Mouse (Mus musculus): Measurements from ENCODE around the gene Adprhl2. TPM values are rescaled to one million over a fixed set of nuclear protein-coding genes. Genes with fewer than 3 reads are reported as not detected.
A peak's percentile ranks its signal among the peaks of the same experiment; 100 is the strongest.

Adprhl2 gene
- 10 to 100 TPM; 13.4 to 13.6 TPM for total RNA-seq (2021)
- long read RNA-seq, experiment 1, transcript Adprhl2-201 (6 exons, 1,672 nt) = major isoform, 36 of 40 reads
- long read RNA-seq, experiment 1, partial matches to known transcripts = 0 of 40 reads
- long read RNA-seq, experiment 1, other reads (novel, unspliced or antisense) = 2 of 40 reads
- long read RNA-seq, experiment 2, transcript Adprhl2-201 (6 exons, 1,672 nt) = major isoform, 25 of 28 reads
- long read RNA-seq, experiment 2, partial matches to known transcripts = 1 of 28 reads
- long read RNA-seq, experiment 2, other reads (novel, unspliced or antisense) = 1 of 28 reads

DNA sequence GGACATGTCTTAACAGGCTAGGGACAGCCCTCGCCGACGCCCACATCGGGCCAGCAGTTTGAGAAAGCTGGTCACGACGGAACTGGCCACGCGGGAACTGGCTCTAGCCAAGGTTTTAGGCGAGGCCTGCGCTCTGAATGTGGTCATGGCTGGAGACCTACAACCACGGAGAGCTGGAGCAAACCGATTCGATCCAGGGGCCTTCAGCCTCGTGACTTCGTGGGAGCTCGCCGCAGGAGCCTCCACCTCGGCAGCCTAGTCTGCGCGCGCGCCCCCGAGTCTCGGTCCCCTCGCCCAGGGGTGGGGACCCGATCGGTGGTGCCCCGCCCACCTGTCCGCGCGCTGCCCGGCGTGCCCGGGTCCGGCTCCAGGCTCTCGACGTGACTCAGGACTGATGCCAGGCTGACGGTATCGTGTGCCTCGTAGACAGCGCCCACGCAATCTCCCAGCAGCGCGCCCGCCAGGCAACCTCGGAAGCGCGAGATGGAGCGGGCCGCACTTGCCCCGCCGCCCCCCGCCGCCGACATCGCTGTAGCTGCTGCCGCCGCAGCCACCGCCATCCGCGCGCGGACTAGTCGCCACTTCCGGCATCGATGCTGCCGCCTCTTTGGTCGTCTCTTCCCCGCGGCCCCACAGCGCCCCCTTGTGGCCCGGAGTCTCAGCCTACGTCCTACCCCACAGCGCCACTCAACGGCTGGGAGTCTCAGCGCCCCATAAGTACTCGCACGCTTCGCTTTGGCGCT lies at the start of gene Adprhl2:
Adprhl2 (minus strand) TSS at position 593 of the 743 bp plus-strand sequence.
- intact Hi-C loops (cut with DNase I) = no loop called here
- peak; percentile 99 to 100 for DNase-seq

DNA sequence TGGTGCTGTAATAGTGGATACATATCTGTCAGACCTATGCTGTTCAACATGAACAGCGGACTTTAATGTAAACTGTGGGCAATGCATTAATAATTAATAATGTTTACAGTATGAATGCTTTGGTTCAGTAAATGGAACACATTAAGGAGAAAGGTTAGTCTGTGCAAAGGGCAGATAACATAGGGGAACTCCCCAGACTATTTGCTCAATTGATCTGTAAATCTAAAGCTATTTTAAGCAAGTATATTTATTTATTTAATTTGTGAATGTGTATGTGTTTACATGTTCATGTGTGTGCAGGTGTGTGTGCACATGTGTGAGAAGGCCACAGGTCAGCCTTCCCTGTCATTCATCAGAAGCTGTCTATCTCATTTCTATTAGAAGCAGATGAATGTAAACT lies 38.6 kb upstream of the Adprhl2 start:
- intact Hi-C loops (cut with DNase I) = no loop called here
- DNase-seq = no peak

- DNase-seq = no peak
- intact Hi-C loops (cut with DNase I) = no loop called here
Measured at GRCm38 (mm10) chr4:126343451-126343850, 21.9 kb upstream of the Adprhl2 start.

GRCm38 (mm10) chr4:126339461-126339860 lies 18.0 kb upstream of the Adprhl2 start:
- intact Hi-C loops (cut with DNase I) = no loop called here
- no peak for DNase-seq

DNA sequence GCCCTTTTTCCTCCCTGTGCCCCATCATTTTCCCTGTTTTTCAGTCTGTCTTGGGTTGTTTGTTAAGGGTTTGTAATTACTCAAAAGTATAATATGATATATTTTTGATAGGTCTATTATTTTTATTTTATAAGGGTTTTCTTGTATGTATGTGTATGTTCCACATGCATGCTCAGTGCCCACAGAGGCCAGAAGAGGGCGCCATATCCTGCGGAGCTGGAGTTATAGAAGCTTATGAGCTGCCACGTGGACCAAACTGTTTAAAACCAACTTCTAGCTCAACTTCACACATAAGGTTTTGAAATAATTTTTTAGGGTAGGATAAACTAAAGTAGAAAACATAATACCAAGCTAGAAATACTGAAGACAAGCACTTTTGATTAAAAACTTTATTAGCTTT lies 10.9 kb upstream of the Adprhl2 start:
- DNase-seq = no peak
- intact Hi-C loops (cut with DNase I) = no loop called here

DNA sequence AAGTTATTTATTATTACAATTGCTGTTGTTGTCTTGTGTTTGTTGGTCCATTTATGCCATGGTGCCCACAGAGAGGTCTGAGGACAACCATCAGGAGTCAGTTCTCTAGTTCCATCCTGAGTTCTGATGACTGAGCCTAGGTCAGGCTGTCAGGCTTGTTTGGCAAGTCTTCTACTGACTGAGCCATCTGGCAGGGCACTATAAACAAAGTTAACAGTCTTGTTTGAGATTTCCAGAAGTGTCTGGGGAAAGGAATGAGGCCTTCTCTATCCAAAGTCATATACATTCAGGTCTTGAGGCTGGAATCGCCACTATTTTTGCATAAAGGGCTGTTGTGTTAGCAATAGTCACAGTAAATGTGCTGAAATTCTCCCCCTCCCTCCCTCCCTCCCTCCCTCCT lies 10.2 kb upstream of the Adprhl2 start:
- intact Hi-C loops (cut with DNase I) = no loop called here
- DNase-seq = no peak

- intact Hi-C loops (cut with DNase I) = no loop called here
- DNase-seq = no peak
Measured at GRCm38 (mm10) chr4:126330295-126330694, 8.8 kb upstream of the Adprhl2 start.

GRCm38 (mm10) chr4:126326036-126326435 lies 4.5 kb upstream of the Adprhl2 start:
- DNase-seq = no peak
- intact Hi-C loops (cut with DNase I) = no loop called here

DNA sequence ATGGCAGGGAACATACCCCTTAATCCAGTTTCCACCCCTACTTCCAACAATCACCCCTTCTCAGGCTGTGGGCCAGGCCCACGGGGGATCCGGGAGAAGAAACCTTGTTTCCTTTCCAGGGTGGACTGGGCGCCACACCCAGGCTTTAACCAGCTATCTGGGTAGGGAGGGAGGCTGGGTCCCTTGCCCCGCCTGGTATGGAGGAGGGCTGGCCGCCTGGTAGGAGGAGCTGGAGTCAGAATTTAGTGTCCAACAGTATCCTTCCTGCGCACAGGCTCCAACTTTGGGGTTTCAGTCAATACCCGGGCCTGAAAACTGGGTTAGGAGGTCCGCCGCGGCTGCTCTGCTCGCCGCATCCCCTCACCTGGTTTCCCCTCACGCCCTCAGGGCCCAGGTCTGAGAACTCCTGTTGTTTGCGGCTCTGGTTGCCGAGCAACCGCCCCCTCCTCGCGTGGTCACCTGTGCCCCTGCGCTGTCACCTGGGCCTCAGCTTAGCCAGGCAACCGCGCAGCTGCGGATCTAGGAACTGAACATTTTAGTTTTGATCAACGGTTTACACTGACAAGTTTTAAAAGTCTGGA lies 3.9 kb upstream of the Adprhl2 start, which contains the start of gene Tekt2:
Tekt2 (minus strand) TSS at position 408 of the 581 bp plus-strand sequence.
- intact Hi-C loops (cut with DNase I) = no loop called here
- DNase-seq = no peak

- no peak for DNase-seq
- intact Hi-C loops (cut with DNase I) = no loop called here
Measured at GRCm38 (mm10) chr4:126324861-126325260, 3.4 kb upstream of the Adprhl2 start.

GRCm38 (mm10) chr4:126322646-126323045 lies 1.1 kb upstream of the Adprhl2 start:
- intact Hi-C loops (cut with DNase I) = no loop called here

DNA sequence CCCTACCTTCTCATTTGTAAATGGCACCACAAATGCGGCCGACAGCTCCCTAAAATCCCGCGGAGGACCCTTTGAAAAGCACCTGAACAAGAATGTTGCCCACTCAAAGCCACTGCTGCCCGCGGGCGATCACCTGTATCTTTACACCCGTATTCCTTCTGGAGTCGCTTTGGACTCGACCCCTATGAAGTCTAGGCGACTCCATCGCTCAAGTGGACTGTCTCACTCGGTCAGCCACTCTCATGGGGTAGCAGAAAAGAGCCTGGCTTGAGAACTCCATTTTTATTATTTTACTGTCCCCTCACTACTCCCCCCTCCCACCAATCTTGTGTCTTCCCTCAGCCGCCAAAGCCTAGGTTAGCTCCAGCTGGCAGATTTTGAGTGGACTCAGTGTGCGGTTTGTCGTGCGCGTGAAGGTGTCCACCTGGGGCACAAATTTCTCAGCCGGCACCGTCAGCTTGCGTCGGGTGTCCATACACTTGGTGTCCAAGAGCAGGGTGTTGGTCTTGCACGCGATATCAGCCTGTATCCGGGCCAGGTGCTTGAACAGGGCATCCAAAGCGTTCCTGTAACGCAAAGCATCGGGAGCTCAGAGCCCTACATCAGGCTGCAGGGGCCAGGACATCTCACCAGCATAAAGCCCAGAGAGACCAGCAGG lies 480 bp upstream of the Adprhl2 start:
- intact Hi-C loops (cut with DNase I) = no loop called here
- no peak for DNase-seq

More at GRCm38 (mm10) chr4:126322646-126323045, 1.1 kb upstream of the Adprhl2 start:
- DNase-seq = no peak

GRCm38 (mm10) chr4:126319806-126320205 lies 1.7 kb downstream of the Adprhl2 start:
- intact Hi-C loops (cut with DNase I) = no loop called here
- no peak for DNase-seq

DNA sequence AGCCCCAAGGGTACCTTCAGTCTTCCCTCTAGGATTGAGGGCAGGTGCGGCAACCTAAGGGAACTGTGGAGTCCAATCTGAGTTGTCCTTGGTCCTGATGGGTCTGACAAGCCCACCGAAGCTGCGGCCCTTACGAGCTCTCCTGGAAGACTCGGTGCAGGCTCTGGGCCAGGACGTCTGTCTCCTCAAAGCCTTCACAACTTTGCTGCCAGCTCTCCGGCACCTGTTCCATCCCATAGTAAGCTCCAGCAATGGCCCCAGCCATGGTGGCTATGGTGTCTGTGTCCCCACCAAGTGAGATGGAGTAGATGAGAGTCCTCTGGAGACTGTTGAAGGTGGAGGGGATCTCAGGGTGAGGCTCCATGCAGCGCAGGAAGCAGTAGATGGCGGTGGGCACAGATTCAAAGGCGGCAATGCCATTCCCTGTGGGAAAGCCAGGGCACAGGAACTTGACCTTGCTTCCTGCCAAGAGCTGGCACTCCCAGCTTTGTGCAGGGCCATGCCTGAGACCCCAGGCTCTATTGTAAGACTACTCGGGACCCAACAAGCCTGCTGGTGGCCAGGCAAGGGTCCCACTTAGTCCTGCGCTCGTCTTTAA lies 5.0 kb downstream of the Adprhl2 start:
- intact Hi-C loops (cut with DNase I) = no loop called here
- no peak for DNase-seq

DNA sequence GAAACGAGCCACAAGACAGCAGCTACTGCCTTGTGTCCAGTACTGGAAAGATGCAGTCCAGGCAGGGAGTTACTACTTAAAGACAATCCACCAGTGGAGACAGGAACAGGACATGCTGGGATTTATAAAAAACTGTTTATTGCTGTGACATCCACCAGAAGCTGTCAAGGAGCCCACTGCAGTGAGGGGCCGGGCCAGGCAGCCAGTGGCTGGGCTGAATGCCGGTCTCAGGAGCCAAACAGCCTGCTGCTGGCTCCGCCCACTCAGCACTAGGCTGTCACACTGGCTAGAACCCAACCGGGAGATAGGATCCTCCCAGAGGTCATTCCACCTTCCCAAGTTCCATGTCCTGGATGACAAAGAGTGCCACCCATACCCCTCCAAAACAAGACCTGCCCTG lies 5.6 kb downstream of the Adprhl2 start:
- intact Hi-C loops (cut with DNase I) = no loop called here

DNA sequence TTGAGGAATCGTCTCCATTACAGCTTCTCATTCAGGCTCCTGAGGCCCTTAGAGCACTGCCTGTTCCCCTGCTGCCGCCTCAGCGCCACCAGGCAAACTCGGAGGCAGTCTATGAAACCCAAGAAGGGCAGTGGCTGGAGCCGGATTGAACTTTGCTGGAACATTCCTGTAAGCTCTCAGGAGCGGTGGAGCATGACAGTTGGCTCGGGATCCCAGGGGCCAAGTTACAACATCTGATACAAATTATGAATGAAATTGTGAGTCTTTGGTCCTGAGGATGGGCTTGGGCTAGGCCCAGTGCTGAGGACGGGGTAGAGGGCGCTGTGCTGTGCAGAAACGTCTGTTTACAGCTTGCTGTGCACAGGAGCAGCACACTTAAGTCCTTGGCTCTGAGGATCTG lies 7.1 kb downstream of the Adprhl2 start:
- no peak for DNase-seq
- intact Hi-C loops (cut with DNase I) = loop anchor here (5.0 kb wide), 2 partner anchors 137 to 227 kb away; no protein-coding TSS in a partner anchor

More for the DNA sequence above, 5.6 kb downstream of the Adprhl2 start:
- DNase-seq = peak; percentile 47 to 49

DNA sequence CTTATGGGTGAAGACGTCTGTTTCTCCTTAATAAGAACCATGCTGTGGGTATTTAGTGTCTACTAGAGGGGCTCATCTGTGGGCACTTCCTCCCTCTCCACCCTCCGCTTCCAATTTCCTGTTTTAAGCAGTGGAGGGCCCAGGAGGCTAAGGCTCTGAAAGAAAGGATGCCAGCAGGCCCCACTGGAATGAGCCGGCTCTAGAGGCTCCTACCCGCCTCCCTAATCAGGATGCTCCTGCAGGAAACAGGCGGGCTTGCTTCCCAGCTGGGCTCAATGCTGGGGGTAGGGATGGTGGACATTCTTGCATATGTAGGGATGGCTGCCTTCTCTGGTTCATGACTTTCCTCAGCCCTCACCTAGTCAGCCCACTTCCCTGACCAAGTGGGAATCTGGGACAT lies 8.3 kb downstream of the Adprhl2 start:
- intact Hi-C loops (cut with DNase I) = loop anchor here (5.0 kb wide), 2 partner anchors 136 to 226 kb away; no protein-coding TSS in a partner anchor

GRCm38 (mm10) chr4:126311566-126312200 lies 9.8 kb downstream of the Adprhl2 start:
- DNase-seq = no peak
- intact Hi-C loops (cut with DNase I) = loop anchor here (5.0 kb wide), 2 partner anchors 134 to 224 kb away; no protein-coding TSS in a partner anchor

More for the DNA sequence above, 8.3 kb downstream of the Adprhl2 start:
- no peak for DNase-seq

- intact Hi-C loops (cut with DNase I) = loop anchor here (5.0 kb wide), 2 partner anchors 133 to 223 kb away; no protein-coding TSS in a partner anchor
- DNase-seq = no peak
Measured at GRCm38 (mm10) chr4:126310344-126310743, 11.2 kb downstream of the Adprhl2 start.

DNA sequence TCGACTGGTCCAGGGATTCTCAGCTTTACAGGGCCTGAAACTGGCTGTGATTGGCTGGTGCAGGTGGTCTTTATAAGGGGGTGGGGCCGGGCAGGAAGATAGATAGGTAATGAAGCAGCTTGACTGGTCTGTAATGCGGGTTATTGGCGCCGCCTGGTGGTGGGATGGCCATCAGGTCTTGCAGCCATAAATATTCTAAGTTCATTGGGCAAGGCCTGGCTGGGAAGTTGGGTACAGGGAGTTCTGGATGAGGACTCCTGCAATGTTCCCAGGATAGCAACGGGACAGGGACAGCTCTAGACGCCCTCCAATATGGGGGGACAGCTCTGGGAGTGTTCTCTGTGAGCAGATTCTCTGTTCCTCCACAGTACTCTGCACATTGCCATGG lies 11.6 kb downstream of the Adprhl2 start:
- intact Hi-C loops (cut with DNase I) = loop anchor here (1.0 to 10.0 kb wide), 4 partner anchors 32 to 223 kb away; no protein-coding TSS in a partner anchor
- DNase-seq = peak; percentile 88 to 91
